Mouse (Mus musculus) liver, adult 2 months (tissue): ENCODE measurements at regions not wholly inside any gene's neighbourhood (a gene's known extent, or its start where the extent isn't known, plus 50 kb on each side); places are given as distances from the start of the nearest gene placed in this dataset.

Experiments used
- DNase-seq: peaks from one replicate; pipeline ENCODE4 v3.0.0-alpha.2; 2011; ENCODE audit warnings: low read depth, low spot score; ENCODE audit errors: extremely low read depth
- H3K27ac ChIP-seq: fragments of 200-500 bp; replicated peaks from 2 replicates; pipeline ENCODE4 v1.5.1; 2012; ENCODE audit warnings: low read depth, mild to moderate bottlenecking, control low read depth, inconsistent platforms, low read length; ENCODE audit not compliant: insufficient read depth
- H3K27me3 ChIP-seq: fragments of 200-500 bp; 2 replicates; pipeline ENCODE4 v1.6.1; 2012; ENCODE audit warnings: mild to moderate bottlenecking, moderate library complexity, low read length, inconsistent platforms; ENCODE audit not compliant: control insufficient read depth, insufficient read depth
- H3K36me3 ChIP-seq: fragments of 200-500 bp; 2 replicates; pipeline ENCODE4 v1.6.1; 2012; ENCODE audit warnings: low read length, inconsistent platforms; ENCODE audit not compliant: control insufficient read depth, insufficient read depth
- H3K4me1 ChIP-seq: fragments of 200-500 bp; 2 replicates; pipeline ENCODE4 v1.6.1; 2011; ENCODE audit warnings: low read length; ENCODE audit not compliant: control insufficient read depth, insufficient read depth
- H3K4me3 ChIP-seq: fragments of 200-500 bp; 2 replicates; pipeline ENCODE4 v1.5.1; 2011; ENCODE audit warnings: low read depth, mild to moderate bottlenecking, control low read depth, low read length, moderate library complexity; ENCODE audit not compliant: insufficient read depth
- H3K79me2 ChIP-seq: fragments of 200-500 bp; 2 replicates; pipeline ENCODE4 v1.6.1; 2012; ENCODE audit warnings: inconsistent platforms, mild to moderate bottlenecking, low read length, moderate library complexity; ENCODE audit not compliant: control insufficient read depth, insufficient read depth
- H3K9ac ChIP-seq: fragments of 200-500 bp; 2 replicates; pipeline ENCODE4 v1.6.1; 2012; ENCODE audit warnings: low read depth, mild to moderate bottlenecking, control low read depth, inconsistent platforms, low read length
- CTCF ChIP-seq: fragments of 200-500 bp; IDR thresholded peaks from 2 replicates; pipeline ENCODE4 v1.5.1; 2011; ENCODE audit warnings: low read depth, low read length, control low read depth
- POLR2A ChIP-seq: fragments of 200-500 bp; IDR thresholded peaks from 2 replicates; pipeline ENCODE4 v1.6.1; 2011; ENCODE audit warnings: low read length, control low read depth; ENCODE audit not compliant: insufficient read depth; ENCODE audit errors: extremely low read depth
- WGBS: fragments of 180-500 bp; shearing (Covaris S2); methylation state at CpG from one replicate; pipeline ENCODE4 v1.1.7; 2018; 5-methylcytosine and 5-hydroxymethylcytosine counted together

DNA sequence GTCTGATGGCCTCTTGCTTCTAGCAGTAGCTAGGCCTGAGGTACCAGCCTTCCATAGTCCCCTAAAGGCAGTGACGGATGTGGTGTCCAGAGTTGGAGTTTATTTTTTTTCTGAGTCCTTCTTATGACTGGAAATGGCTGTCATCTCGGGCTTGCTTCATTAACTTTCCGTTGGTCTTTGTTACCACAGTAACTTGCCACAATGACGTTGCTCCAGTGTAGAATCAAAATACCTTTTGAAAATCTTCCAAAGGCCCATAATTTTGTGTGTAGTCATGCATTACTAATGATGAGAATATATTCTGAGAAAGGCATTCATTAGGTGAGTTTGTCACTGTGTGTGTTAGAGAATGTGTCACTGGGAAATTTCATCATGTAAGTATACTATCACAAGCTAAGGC, 108.4 kb upstream of the Sgk1 start:
- no peak overlapping the region for H3K9ac ChIP-seq
- no peak for TF ChIP-seq POLR2A
- no peak for TF ChIP-seq CTCF
- no peak overlapping the region for H3K27ac ChIP-seq
- no peak for DNase-seq
- no peak overlapping the region for H3K4me3 ChIP-seq
- no peaks in the 10 kb centered on the region for H3K79me2 ChIP-seq
- no peaks in the 10 kb centered on the region for H3K36me3 ChIP-seq
- no peaks in the 10 kb centered on the region for H3K4me1 ChIP-seq
- no peaks in the 10 kb centered on the region for H3K27me3 ChIP-seq
- WGBS: 91% methylated on average over 4 of the region's 4 CpGs

GRCm38 (mm10) chr10:21775441-21775840, 106.5 kb upstream of the Sgk1 start:
- DNase-seq: no peak
- no peak overlapping the region for H3K4me3 ChIP-seq
- H3K36me3 ChIP-seq: no peaks in the 10 kb centered on the region
- H3K79me2 ChIP-seq: no peaks in the 10 kb centered on the region
- TF ChIP-seq CTCF (no peak), POLR2A (no peak)
- H3K9ac ChIP-seq: no peak overlapping the region
- no peak overlapping the region for H3K27ac ChIP-seq
- no peaks in the 10 kb centered on the region for H3K27me3 ChIP-seq
- 78% methylated on average over 5 of the region's 5 CpGs for WGBS
- no peaks in the 10 kb centered on the region for H3K4me1 ChIP-seq

GRCm38 (mm10) chr10:21775911-21776761, 105.8 kb upstream of the Sgk1 start:
- Histone ChIP-seq H3K4me3 (no peak overlapping the region), H3K27me3 (no peaks in the 10 kb centered on the region), H3K9ac (no peak overlapping the region), H3K27ac (no peak overlapping the region), H3K79me2 (no peaks in the 10 kb centered on the region), H3K4me1 (no peaks in the 10 kb centered on the region), H3K36me3 (no peaks in the 10 kb centered on the region)
- 77% methylated on average over 12 of the region's 12 CpGs for WGBS
- no peak for DNase-seq
- TF ChIP-seq CTCF (no peak), POLR2A (no peak)

GRCm38 (mm10) chr10:21776762-21777080, 105.3 kb upstream of the Sgk1 start:
- H3K79me2 ChIP-seq: no peaks in the 10 kb centered on the region
- H3K27ac ChIP-seq: no peak overlapping the region
- no peaks in the 10 kb centered on the region for H3K36me3 ChIP-seq
- H3K4me3 ChIP-seq: no peak overlapping the region
- no peaks in the 10 kb centered on the region for H3K4me1 ChIP-seq
- WGBS: 86% methylated on average over 8 of the region's 8 CpGs
- no peak for DNase-seq
- TF ChIP-seq POLR2A (no peak), CTCF (no peak)
- no peaks in the 10 kb centered on the region for H3K27me3 ChIP-seq
- H3K9ac ChIP-seq: no peak overlapping the region

GRCm38 (mm10) chr10:21777103-21777502, 104.9 kb upstream of the Sgk1 start:
- H3K9ac ChIP-seq: no peak overlapping the region
- H3K4me1 ChIP-seq: no peaks in the 10 kb centered on the region
- TF ChIP-seq POLR2A: no peak
- no peak for TF ChIP-seq CTCF
- H3K36me3 ChIP-seq: no peaks in the 10 kb centered on the region
- 86% methylated on average over 3 of the region's 3 CpGs for WGBS
- no peaks in the 10 kb centered on the region for H3K27me3 ChIP-seq
- no peaks in the 10 kb centered on the region for H3K79me2 ChIP-seq
- peak; percentile 17 for DNase-seq
- H3K27ac ChIP-seq: no peak overlapping the region
- no peak overlapping the region for H3K4me3 ChIP-seq

- H3K36me3 ChIP-seq: no peaks in the 10 kb centered on the region
- 82% methylated on average over 7 of the region's 7 CpGs for WGBS
- H3K79me2 ChIP-seq: no peaks in the 10 kb centered on the region
- no peak overlapping the region for H3K4me3 ChIP-seq
- no peak for DNase-seq
- no peaks in the 10 kb centered on the region for H3K27me3 ChIP-seq
- H3K9ac ChIP-seq: no peak overlapping the region
- H3K4me1 ChIP-seq: no peaks in the 10 kb centered on the region
- TF ChIP-seq POLR2A (no peak), CTCF (no peak)
- no peak overlapping the region for H3K27ac ChIP-seq
Measured at GRCm38 (mm10) chr10:21783478-21783877, 98.5 kb upstream of the Sgk1 start.
